Mouse (Mus musculus) hindbrain, embryonic 16.5 days (tissue): ENCODE results near the gene Aqp8. TPM values are rescaled to one million over a fixed set of nuclear protein-coding genes. Genes with fewer than 3 reads are reported as not detected.

Source experiments
- ATAC-seq: fragments of 200-750 bp; cut with Nextera tagmentation; 2 replicates; pipeline ENCODE4 v1.8.0; 2017; ENCODE audit warnings: moderate TSS enrichment, moderate library complexity
- H3K27ac ChIP-seq: fragments of 300-500 bp; sonication (generic); 2 replicates; pipeline ENCODE4 v1.5.1; 2014; ENCODE audit warnings: low read depth, mild to moderate bottlenecking, control low read depth, low read length, moderate library complexity
- H3K27me3 ChIP-seq: fragments of 300-500 bp; sonication (generic); replicated peaks from 2 replicates; pipeline ENCODE4 v1.6.1; 2014; ENCODE audit warnings: low read length; ENCODE audit not compliant: control insufficient read depth, insufficient read depth
- H3K36me3 ChIP-seq: fragments of 300-500 bp; sonication (generic); 2 replicates; pipeline ENCODE4 v1.6.1; 2014; ENCODE audit warnings: mild to moderate bottlenecking, low read length, moderate library complexity, mixed read lengths; ENCODE audit not compliant: control insufficient read depth, insufficient read depth
- H3K4me1 ChIP-seq: fragments of 300-500 bp; sonication (generic); 2 replicates; pipeline ENCODE4 v1.6.1; 2014; ENCODE audit warnings: low read depth, low read length; ENCODE audit not compliant: control insufficient read depth, insufficient read depth
- H3K4me2 ChIP-seq: fragments of 300-500 bp; sonication (generic); 2 replicates; pipeline ENCODE4 v1.6.1; 2014; ENCODE audit warnings: mild to moderate bottlenecking, low read length, control low read depth, moderate library complexity
- H3K4me3 ChIP-seq: fragments of 300-500 bp; sonication (generic); 2 replicates; pipeline ENCODE4 v1.5.1; 2014; ENCODE audit warnings: mild to moderate bottlenecking, low read length, control low read depth, moderate library complexity
- H3K9ac ChIP-seq: fragments of 300-500 bp; sonication (generic); 2 replicates; pipeline ENCODE4 v1.6.1; 2014; ENCODE audit warnings: low read depth, mild to moderate bottlenecking, control low read depth, low read length, moderate library complexity
- H3K9me3 ChIP-seq: fragments of 300-500 bp; sonication (generic); 2 replicates; pipeline ENCODE4 v1.6.1; 2014; ENCODE audit warnings: mild to moderate bottlenecking, low read length, moderate library complexity; ENCODE audit not compliant: control insufficient read depth
- WGBS: fragments of 180-500 bp; shearing (Covaris S2); extraction: QIAGEN DNeasy Blood & Tissue Kit; methylation state at CpG from one replicate; pipeline ENCODE4 v1.1.7; 2014; 5-methylcytosine and 5-hydroxymethylcytosine counted together
- polyA plus RNA-seq: library from polyadenylated mRNA; unstranded; fragments of >200 nt; fragmentation: Nextera tagmentation; extraction: Ambion mirVana; gene quantifications from 2 replicates; pipeline ENCODE4 v1.2.1, GENCODE M21; 2015

The Aqp8 gene
- polyA plus RNA-seq, 1 experiment from 2014 or later: not detected

DNA sequence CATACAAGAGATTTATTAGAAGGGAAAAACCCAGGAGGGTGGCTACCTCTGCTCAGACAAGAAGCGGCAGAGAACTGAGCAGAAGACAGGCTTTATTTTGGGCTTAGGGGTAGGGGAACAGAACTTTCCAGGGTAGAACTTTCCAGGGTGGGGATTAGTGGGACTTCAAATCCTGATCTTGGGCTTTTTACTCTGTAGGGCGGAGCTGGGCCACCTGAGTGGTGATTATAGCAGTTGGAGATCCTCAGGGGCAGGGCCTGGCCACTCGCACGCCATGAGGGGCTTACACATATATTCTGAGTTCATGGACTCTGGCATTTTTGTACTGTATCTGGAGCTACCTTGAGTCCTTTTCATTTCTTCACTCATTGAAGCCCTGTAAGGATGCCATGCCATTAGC lies 775 bp upstream of the Aqp8 start:
- Histone ChIP-seq H3K27me3 (no peaks in the 10 kb centered on the region; the same call in 1 of the 2 replicates), H3K4me1 (no peaks in the 10 kb centered on the region), H3K9ac (no peak overlapping the region), H3K4me2 (no peak overlapping the region), H3K9me3 (no peaks in the 10 kb centered on the region), H3K4me3 (no peak overlapping the region), H3K27ac (no peak overlapping the region), H3K36me3 (no peaks in the 10 kb centered on the region)
- WGBS: 88% methylated on average over 4 of the region's 4 CpGs
- ATAC-seq: no peak

- 79% methylated on average over 4 of the region's 4 CpGs for WGBS
- Histone ChIP-seq H3K4me1 (no peaks in the 10 kb centered on the region), H3K27ac (no peak overlapping the region), H3K36me3 (no peaks in the 10 kb centered on the region), H3K27me3 (no peaks in the 10 kb centered on the region; the same call in 1 of the 2 replicates), H3K9me3 (no peaks in the 10 kb centered on the region), H3K9ac (no peak overlapping the region), H3K4me2 (no peak overlapping the region), H3K4me3 (no peak overlapping the region)
- no peak for ATAC-seq
Observed at GRCm38 (mm10) chr7:123463569-123463968, 1.5 kb downstream of the Aqp8 start.

DNA sequence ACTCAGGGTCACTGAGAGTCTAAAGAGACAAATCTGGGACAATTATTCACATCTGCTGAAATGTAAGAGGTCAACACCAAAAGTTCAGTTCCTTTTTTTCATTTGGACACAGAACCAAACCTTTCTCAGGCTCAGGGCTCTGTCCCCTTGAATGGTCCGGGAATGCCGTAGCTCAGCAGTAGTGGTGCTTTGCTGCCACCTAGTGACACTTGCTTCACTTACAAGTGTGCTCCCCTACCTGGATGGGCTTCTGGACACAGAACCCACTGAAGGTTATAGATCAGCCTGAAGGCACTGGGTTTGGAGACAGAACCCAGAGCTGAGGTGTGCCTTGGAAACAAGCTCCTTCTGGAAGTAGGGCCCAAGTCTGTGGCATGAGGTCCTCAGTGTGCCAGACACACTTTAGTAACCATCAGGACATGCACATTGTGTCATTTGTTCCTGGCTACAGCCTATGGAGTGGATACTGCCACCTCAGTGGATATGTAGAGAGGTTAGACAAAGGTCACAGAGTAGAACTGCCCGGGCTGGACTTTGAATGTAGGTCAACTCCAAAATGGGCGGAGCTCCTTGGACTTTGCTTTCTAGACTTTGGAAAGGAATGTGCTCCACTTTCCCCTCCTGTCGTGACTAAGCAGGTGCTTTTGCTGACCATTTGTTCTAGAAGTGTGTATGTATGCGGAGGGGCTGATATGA lies 3.7 kb downstream of the Aqp8 start:
- H3K4me2 ChIP-seq: no peak overlapping the region

GRCm38 (mm10) chr7:123467961-123468360 lies 5.9 kb downstream of the Aqp8 start:
- WGBS: 88% methylated on average over 1 of the region's 1 CpGs
- Histone ChIP-seq H3K27me3 (no peaks in the 10 kb centered on the region), H3K4me3 (no peak overlapping the region), H3K9me3 (no peaks in the 10 kb centered on the region), H3K27ac (no peak overlapping the region), H3K4me1 (no peaks in the 10 kb centered on the region), H3K4me2 (no peak overlapping the region), H3K9ac (no peak overlapping the region), H3K36me3 (no peaks in the 10 kb centered on the region)
- ATAC-seq: no peak

More for the DNA sequence above, 3.7 kb downstream of the Aqp8 start:
- WGBS: 38% methylated on average over 6 of the region's 6 CpGs
- Histone ChIP-seq H3K27me3 (no peaks in the 10 kb centered on the region; the same call in 1 of the 2 replicates), H3K9ac (no peak overlapping the region), H3K9me3 (no peaks in the 10 kb centered on the region), H3K36me3 (no peaks in the 10 kb centered on the region), H3K4me1 (no peaks in the 10 kb centered on the region), H3K27ac (no peak overlapping the region), H3K4me3 (no peak overlapping the region)
- ATAC-seq: peak; percentile 90

- H3K36me3 ChIP-seq: peaks cover 15% of the 10 kb centered on the region
- ATAC-seq: no peak
- 76% methylated on average over 5 of the region's 5 CpGs for WGBS
Observed at GRCm38 (mm10) chr7:123487703-123488102, 25.6 kb downstream of the Aqp8 start.

GRCm38 (mm10) chr7:123499481-123500238 lies 37.6 kb downstream of the Aqp8 start:
- peak overlapping the region; percentile 85 for H3K4me3 ChIP-seq
- WGBS: 34% methylated on average over 19 of the region's 19 CpGs
- peaks cover 2% of the 10 kb centered on the region; the same call in 1 of the 2 replicates for H3K36me3 ChIP-seq
- H3K9me3 ChIP-seq: no peaks in the 10 kb centered on the region
- ATAC-seq: peak; percentile 16; the same call in 1 of the 2 replicates
- H3K27me3 ChIP-seq: no peaks in the 10 kb centered on the region
- peak overlapping the region; percentile 94 for H3K9ac ChIP-seq
- peak overlapping the region; percentile 94 for H3K4me2 ChIP-seq
- H3K4me1 ChIP-seq: peaks cover 13% of the 10 kb centered on the region
- peak overlapping the region; percentile 94 for H3K27ac ChIP-seq

More at GRCm38 (mm10) chr7:123487703-123488102, 25.6 kb downstream of the Aqp8 start:
- Histone ChIP-seq H3K27ac (0 out of 2 replicates have a peak overlapping the region, but pooled peaks have one; percentile 12), H3K4me1 (no peaks in the 10 kb centered on the region), H3K9me3 (no peaks in the 10 kb centered on the region), H3K9ac (no peak overlapping the region), H3K27me3 (no peaks in the 10 kb centered on the region), H3K4me3 (no peak overlapping the region), H3K4me2 (no peak overlapping the region)

DNA sequence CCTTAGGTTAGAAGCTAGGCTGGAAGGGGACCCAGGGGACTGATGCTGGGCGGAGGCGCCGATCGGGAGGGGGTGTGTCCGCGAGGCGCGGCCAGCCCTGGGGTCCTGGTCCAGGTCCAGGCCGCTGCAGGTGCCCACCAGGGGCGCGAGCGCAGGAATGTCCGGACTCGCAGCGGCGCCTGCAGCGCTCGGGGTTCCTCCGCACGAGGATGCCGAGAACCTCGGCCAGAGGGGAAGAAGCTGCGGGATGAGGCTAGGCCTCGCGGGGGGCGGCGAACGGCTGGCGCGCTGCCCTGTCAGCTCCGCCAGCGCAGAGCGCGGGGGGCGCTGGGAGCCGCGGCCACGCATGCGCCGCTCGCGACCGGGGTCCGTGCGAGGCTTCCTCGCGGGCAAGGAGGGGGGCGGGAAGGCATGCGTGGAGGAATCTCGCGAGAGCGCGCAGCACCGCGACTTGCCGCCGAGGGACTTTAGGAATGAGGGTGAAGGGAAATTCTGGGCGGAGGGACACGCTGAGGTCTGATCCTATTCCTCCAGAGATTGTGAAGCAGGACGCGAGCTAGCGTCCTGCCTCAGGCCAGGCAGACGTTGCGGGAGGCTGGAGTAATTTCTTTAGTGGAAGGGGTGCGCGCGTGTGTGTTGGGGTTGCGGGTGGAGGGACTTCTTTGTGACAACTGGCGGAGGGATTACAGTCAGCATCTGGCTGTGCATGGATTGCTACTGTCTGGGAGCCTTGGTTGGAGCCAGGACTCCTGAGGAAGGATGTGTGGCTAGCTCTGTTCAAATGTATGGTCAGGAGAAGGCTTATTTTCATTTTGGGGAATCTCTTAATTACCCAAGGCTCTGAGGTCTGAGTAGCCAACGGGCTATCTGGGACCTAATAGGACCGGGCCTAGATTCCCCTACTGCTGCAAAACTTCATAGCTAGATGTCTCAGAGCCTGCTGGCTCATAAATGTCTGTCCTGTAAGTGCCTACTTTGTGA lies 38.4 kb downstream of the Aqp8 start, which contains the start of gene Zkscan2:
Gene Zkscan2, minus strand, starts transcription at position 211 of the 981 bp plus-strand sequence.
- peak within 1 kb of the TSS; percentile 94 for H3K9ac ChIP-seq
- H3K4me2 ChIP-seq: peak within 1 kb of the TSS; percentile 94
- peak within 1 kb of the TSS; percentile 94 for H3K27ac ChIP-seq
- WGBS: 1% methylated on average over 62 of the region's 71 CpGs
- ATAC-seq: peak; percentile 95
- peak within 1 kb of the TSS; percentile 85 for H3K4me3 ChIP-seq
- H3K27me3 ChIP-seq: no peaks in the 10 kb centered on the region
- H3K9me3 ChIP-seq: no peaks in the 10 kb centered on the region
- peaks cover 13% of the 10 kb centered on the region for H3K4me1 ChIP-seq
- H3K36me3 ChIP-seq: peaks cover 2% of the 10 kb centered on the region; the same call in 1 of the 2 replicates

DNA sequence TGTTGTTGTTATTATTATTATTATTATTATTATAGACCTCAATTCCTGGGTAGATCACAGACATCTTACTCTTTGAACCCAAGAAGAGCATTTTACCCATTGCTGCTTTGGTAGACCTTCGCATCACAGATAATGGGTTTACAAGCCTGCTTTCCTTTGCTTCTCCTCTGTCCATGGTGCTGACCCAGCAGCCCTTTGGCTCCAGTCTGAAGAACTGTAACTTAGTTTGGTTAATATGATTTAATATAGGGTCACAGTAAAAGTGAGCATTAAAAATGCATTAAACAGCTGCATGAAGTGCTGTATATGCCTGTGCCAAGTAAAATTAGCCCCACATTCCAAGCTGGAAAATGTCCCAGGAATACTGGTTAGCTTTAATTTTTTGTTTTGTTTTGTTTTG lies 41.3 kb downstream of the Aqp8 start:
- Histone ChIP-seq H3K9me3 (no peaks in the 10 kb centered on the region), H3K4me1 (peaks cover 11% of the 10 kb centered on the region), H3K4me2 (no peak overlapping the region), H3K27me3 (no peaks in the 10 kb centered on the region), H3K36me3 (no peaks in the 10 kb centered on the region), H3K4me3 (no peak overlapping the region), H3K27ac (no peak overlapping the region), H3K9ac (no peak overlapping the region)
- ATAC-seq: no peak
- WGBS: 47% methylated on average over 1 of the region's 1 CpGs
